Mouse (Mus musculus) testis, adult 2 months (tissue): ENCODE data around the gene Selenow.

ENCODE experiments used
- CTCF ChIP-seq: fragments of 200-500 bp; IDR thresholded peaks from 2 replicates; pipeline ENCODE4 v1.5.1; 2012; ENCODE audit warnings: low read depth, mild to moderate bottlenecking, inconsistent platforms, low read length, moderate library complexity; ENCODE audit not compliant: control insufficient read depth, insufficient read depth, insufficient replicate concordance
- POLR2A ChIP-seq: fragments of 200-500 bp; IDR thresholded peaks from 2 replicates; pipeline ENCODE4 v1.6.1; 2012; ENCODE audit warnings: low read depth, mild to moderate bottlenecking, inconsistent platforms, low read length, moderate library complexity; ENCODE audit not compliant: control insufficient read depth

DNA sequence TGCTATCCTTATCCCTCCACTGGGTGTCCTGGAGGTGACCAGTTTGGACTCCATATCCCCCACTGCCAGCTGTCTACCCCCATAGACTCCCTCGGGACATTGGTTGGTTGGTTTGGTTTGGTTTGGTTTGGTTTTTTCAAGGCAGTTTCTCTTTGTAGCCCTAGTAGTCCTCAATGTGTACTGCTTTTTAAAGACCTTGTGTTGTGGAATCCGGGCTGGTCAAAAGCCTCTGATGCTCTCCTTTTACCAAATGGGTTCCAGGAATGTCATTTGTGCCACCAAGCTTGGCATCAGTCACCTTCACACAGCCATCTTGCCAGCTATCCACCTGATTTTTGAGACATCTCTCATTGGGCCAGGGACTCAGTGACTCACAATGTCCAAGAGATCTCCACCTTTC is 7.5 kb downstream of the Selenow start:
- no peak for TF ChIP-seq POLR2A
- TF ChIP-seq CTCF = no peak
